Mouse (Mus musculus): ENCODE results near the gene Zbtb45. TPM values are rescaled to one million over a fixed set of nuclear protein-coding genes. Genes with fewer than 3 reads are reported as not detected.

Gene Zbtb45
- polyA plus RNA-seq, 1 experiment from 2014 or later = 17.4 TPM

DNA sequence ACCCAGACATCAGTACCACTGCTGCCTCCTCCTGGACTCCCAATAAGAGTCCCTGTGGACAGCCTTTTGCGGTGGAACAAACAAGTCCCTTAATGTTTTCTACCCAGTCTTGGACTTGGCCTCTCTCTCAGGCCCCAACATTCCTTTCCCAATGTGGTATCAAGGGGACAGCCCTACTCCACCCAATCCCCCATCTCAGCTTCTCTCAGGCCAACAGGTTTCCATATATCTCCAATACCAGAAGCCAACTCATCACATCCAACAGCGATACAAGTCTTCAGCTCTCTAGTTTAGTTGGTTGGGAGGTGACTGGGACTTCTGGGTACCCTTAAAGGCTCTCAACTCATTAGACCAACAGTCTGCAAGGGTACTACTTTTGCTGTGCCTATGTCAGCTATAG lies 43.7 kb upstream of the Zbtb45 start:
- H3K9ac ChIP-seq (ENCODE audit: low read depth, low read length) = 0 out of 2 replicates have a peak overlapping the region, but pooled peaks have one; percentile 60
- H3K36me3 ChIP-seq (ENCODE audit: insufficient read depth, low read length) = no peaks in the 10 kb centered on the region
- no peak for DNase-seq (ENCODE audit: low spot score)
- H3K27ac ChIP-seq = peak overlapping the region; percentile 47; the same call in 1 of the 2 replicates
- H3K9me3 ChIP-seq (replicated peaks; ENCODE audit: low read length) = no peaks in the 10 kb centered on the region
- no peaks in the 10 kb centered on the region for H3K27me3 ChIP-seq (ENCODE audit: insufficient read depth, low read length)
- peak overlapping the region; percentile 69; the same call in 1 of the 2 replicates for H3K4me2 ChIP-seq (ENCODE audit: low read length)
- no peak overlapping the region for H3K4me3 ChIP-seq (replicated peaks; ENCODE audit: low read depth, low read length)
- TF ChIP-seq CTCF (IDR thresholded peaks at IDR 0.05; ENCODE audit: low read depth) = no peak
- H3K4me1 ChIP-seq (replicated peaks; ENCODE audit: insufficient read depth, low read length) = no peaks in the 10 kb centered on the region
- no peak for ATAC-seq (replicated peaks; ENCODE audit: low FRiP score, low read depth)
- 96% methylated on average over 2 of the region's 2 CpGs for WGBS

DNA sequence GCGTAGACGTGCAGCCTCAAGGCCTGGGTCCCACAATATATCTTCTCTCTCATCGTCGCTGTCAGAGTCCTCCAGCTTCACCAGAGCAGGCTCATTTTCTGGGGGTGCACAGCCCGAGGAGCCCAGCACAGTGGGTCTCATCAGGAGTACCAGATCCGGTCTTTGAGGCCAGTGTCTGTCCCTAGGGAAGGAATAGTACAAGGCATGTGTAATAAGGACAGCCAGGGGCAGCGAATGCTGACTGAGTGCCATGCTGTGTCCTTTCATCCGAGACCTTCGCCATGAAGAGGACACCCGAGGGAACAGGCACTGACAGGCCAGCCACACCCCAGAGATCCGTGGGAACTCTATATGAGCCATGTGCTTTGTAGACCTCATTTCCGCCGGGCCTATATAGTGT lies 43.2 kb upstream of the Zbtb45 start:
- H3K36me3 ChIP-seq (ENCODE audit: insufficient read depth, low read length) = no peaks in the 10 kb centered on the region
- no peak for ATAC-seq (replicated peaks; ENCODE audit: low FRiP score, low read depth)
- 91% methylated on average over 13 of the region's 13 CpGs for whole genome bisulfite sequencing
- H3K4me3 ChIP-seq (replicated peaks; ENCODE audit: low read depth, low read length) = no peak overlapping the region
- no peak for DNase-seq (ENCODE audit: low spot score)
- H3K9me3 ChIP-seq (replicated peaks; ENCODE audit: low read length) = no peaks in the 10 kb centered on the region
- TF ChIP-seq CTCF (IDR thresholded peaks at IDR 0.05; ENCODE audit: low read depth) = no peak
- no peak overlapping the region for H3K4me2 ChIP-seq (ENCODE audit: low read length)
- H3K4me1 ChIP-seq (replicated peaks; ENCODE audit: insufficient read depth, low read length) = no peaks in the 10 kb centered on the region
- H3K27ac ChIP-seq = no peak overlapping the region
- no peaks in the 10 kb centered on the region for H3K27me3 ChIP-seq (ENCODE audit: insufficient read depth, low read length)
- H3K9ac ChIP-seq (ENCODE audit: low read depth, low read length) = no peak overlapping the region

DNA sequence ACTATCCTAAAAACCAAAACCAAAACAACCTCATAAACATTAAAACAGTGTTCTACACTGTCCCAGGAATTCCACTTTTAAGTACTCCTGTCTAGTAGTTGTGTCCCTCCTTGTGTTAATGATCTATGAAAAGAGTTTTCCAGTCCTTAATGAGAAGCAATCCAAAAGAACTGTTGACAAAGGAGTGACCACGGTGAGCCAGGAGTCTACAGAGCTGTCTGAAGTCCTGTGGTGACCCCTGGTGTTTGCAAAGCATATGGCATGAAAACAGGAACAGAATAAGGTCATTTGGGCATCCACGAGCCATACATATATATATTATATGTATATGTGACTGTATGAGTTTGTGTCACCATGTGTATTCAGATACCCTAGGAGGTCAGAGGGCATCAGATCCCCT lies 36.2 kb upstream of the Zbtb45 start:
- peak; percentile 95 for TF ChIP-seq CTCF (IDR thresholded peaks at IDR 0.05; ENCODE audit: low read depth)
- Histone ChIP-seq H3K9ac (ENCODE audit: low read depth, low read length) (no peak overlapping the region), H3K27me3 (ENCODE audit: insufficient read depth, low read length) (peaks cover 9% of the 10 kb centered on the region), H3K36me3 (ENCODE audit: insufficient read depth, low read length) (no peaks in the 10 kb centered on the region), H3K4me3 (replicated peaks; ENCODE audit: low read depth, low read length) (no peak overlapping the region), H3K9me3 (replicated peaks; ENCODE audit: low read length) (no peaks in the 10 kb centered on the region), H3K4me2 (ENCODE audit: low read length) (no peak overlapping the region), H3K4me1 (replicated peaks; ENCODE audit: insufficient read depth, low read length) (0 out of 2 replicates have a peak, but pooled peaks cover 3% of the 10 kb centered on the region), H3K27ac (no peak overlapping the region)
- 1% methylated on average over 2 of the region's 2 CpGs for WGBS
- peak; percentile 93 for DNase-seq (ENCODE audit: low spot score)
- ATAC-seq (replicated peaks; ENCODE audit: low FRiP score, low read depth) = peak; percentile 61

DNA sequence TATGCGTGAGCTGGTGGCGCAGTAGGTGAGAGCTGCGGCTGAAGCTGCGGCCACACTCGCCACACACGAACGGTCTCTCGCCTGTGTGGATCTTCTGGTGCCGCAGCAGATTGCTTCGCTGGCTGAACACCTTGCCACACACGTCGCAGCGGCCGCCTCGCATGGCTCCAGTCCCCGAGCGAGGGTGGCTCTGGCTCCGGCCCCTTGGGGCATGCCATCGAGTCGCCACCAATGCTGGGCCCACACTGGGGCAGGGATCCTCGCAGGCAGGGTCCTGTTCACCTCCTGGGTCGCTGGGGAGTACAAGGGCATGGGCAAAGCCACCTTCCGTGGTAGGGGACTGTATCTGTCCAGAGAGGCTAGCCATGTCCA lies 34.4 kb upstream of the Zbtb45 start:
- Histone ChIP-seq H3K4me2 (ENCODE audit: low read length) (peak overlapping the region; percentile 81), H3K27ac (no peak overlapping the region), H3K9me3 (replicated peaks; ENCODE audit: low read length) (no peaks in the 10 kb centered on the region), H3K9ac (ENCODE audit: low read depth, low read length) (peak overlapping the region; percentile 38), H3K4me3 (replicated peaks; ENCODE audit: low read depth, low read length) (peak overlapping the region; percentile 31), H3K4me1 (replicated peaks; ENCODE audit: insufficient read depth, low read length) (peaks cover 4% of the 10 kb centered on the region), H3K36me3 (ENCODE audit: insufficient read depth, low read length) (no peaks in the 10 kb centered on the region), H3K27me3 (ENCODE audit: insufficient read depth, low read length) (peaks cover 9% of the 10 kb centered on the region)
- DNase-seq (ENCODE audit: low spot score) (no peak), ATAC-seq (replicated peaks; ENCODE audit: low FRiP score, low read depth) (0 out of 2 replicates have a peak, but pooled peaks have one; percentile 3)
- no peak for TF ChIP-seq CTCF (IDR thresholded peaks at IDR 0.05; ENCODE audit: low read depth)
- WGBS = 2% methylated on average over 23 of the region's 23 CpGs

DNA sequence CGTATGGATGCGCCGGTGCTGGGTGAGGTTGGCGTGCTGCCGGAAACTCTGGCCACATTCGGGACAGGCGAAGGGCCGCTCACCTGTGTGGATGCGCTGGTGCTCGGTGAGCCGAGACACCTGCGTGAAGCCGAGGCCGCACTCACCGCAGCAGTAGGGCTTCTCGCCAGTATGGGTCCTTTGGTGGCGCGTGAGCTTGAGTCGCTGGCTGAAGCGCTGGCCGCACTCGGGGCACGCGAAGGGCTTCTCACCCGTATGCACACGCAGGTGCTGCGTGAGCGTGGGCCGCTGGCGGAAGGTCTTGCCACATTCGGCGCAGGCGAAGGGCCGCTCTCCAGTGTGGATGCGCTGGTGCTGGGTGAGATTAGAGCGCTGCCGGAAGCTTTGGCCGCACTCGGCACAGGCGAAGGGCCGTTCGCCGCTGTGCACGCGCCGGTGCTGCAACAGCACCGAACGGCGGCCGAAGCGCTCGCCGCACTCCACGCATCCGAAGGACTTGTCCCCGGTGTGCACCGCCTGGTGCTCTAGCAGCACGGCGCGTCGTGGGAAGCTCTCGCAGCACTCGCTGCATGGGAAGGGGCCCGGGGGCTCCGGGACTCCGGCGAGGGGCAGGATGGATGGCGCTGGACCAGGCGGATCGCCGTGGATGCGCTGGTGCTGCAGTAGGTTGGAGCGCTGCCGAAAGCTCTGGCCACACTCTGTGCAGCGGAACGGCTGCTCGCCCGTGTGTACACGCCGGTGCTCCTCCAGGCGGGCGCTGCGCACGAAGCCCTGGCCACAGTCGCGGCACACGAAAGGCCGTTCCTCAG lies 33.8 kb upstream of the Zbtb45 start:
- 5% methylated on average over 88 of the region's 88 CpGs for WGBS
- peak; percentile 33 for DNase-seq (ENCODE audit: low spot score)
- H3K36me3 ChIP-seq (ENCODE audit: insufficient read depth, low read length) = no peaks in the 10 kb centered on the region
- no peak for TF ChIP-seq CTCF (IDR thresholded peaks at IDR 0.05; ENCODE audit: low read depth)
- no peak overlapping the region for H3K27ac ChIP-seq
- H3K4me3 ChIP-seq (replicated peaks; ENCODE audit: low read depth, low read length) = peak overlapping the region; percentile 31
- H3K9me3 ChIP-seq (replicated peaks; ENCODE audit: low read length) = no peaks in the 10 kb centered on the region
- H3K9ac ChIP-seq (ENCODE audit: low read depth, low read length) = peak overlapping the region; percentile 38
- peak; percentile 23; the same call in 1 of the 2 replicates for ATAC-seq (replicated peaks; ENCODE audit: low FRiP score, low read depth)
- peaks cover 10% of the 10 kb centered on the region for H3K4me1 ChIP-seq (replicated peaks; ENCODE audit: insufficient read depth, low read length)
- peaks cover 9% of the 10 kb centered on the region for H3K27me3 ChIP-seq (ENCODE audit: insufficient read depth, low read length)
- H3K4me2 ChIP-seq (ENCODE audit: low read length) = peak overlapping the region; percentile 81

DNA sequence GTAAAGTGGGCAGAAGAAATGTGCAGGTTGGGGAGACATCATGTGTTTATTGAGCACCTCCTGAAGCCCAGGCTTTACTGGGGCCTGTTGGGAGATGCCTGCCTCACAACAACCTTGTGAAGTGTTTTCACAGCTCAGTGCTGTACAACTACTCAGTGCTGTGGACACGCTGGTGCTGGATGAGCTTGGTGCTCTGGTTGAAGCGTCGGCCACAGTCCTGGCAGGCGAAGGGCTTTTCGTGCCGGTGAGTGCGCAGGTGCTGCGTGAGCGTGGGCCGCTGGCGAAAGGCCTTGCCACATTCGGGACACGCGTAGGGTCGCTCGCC lies 33.2 kb upstream of the Zbtb45 start:
- no peak for TF ChIP-seq CTCF (IDR thresholded peaks at IDR 0.05; ENCODE audit: low read depth)
- H3K4me2 ChIP-seq (ENCODE audit: low read length) = peak overlapping the region; percentile 81
- peaks cover 9% of the 10 kb centered on the region for H3K27me3 ChIP-seq (ENCODE audit: insufficient read depth, low read length)
- DNase-seq (ENCODE audit: low spot score) (no peak), ATAC-seq (replicated peaks; ENCODE audit: low FRiP score, low read depth) (no peak)
- H3K9me3 ChIP-seq (replicated peaks; ENCODE audit: low read length) = no peaks in the 10 kb centered on the region
- no peaks in the 10 kb centered on the region for H3K36me3 ChIP-seq (ENCODE audit: insufficient read depth, low read length)
- peak overlapping the region; percentile 31 for H3K4me3 ChIP-seq (replicated peaks; ENCODE audit: low read depth, low read length)
- H3K4me1 ChIP-seq (replicated peaks; ENCODE audit: insufficient read depth, low read length) = peaks cover 12% of the 10 kb centered on the region
- H3K27ac ChIP-seq = no peak overlapping the region
- no peak overlapping the region; the same call in 1 of the 2 replicates for H3K9ac ChIP-seq (ENCODE audit: low read depth, low read length)
- 47% methylated on average over 16 of the region's 16 CpGs for WGBS

Data from kidney, postnatal 0 days (tissue).